Mouse (Mus musculus): Measurements from ENCODE around the gene Ttc16.

GRCm38 (mm10) chr2:32811959-32812358 lies 36.5 kb upstream of the Ttc16 start:
- TF ChIP-seq CTCF (IDR thresholded peaks at IDR 0.05; ENCODE audit: control insufficient read depth, insufficient read depth, insufficient read length), result no peak
- TF ChIP-seq FOSL1 (IDR thresholded peaks at IDR 0.05; ENCODE audit: insufficient read depth, low read length, poor library complexity, severe bottlenecking), result no peak
- no peak for TF ChIP-seq MAX (IDR thresholded peaks at IDR 0.05)

Data from C2C12 (cell line).